Mouse (Mus musculus) heart, adult 11 months (tissue): ENCODE data around the gene Hoxa13.

ENCODE experiments used
- DNase-seq: peaks from one replicate; pipeline ENCODE4 v3.0.0; 2022

Gene Hoxa13

GRCm38 (mm10) chr6:52249415-52249738 is 11.3 kb downstream of the Hoxa13 start:
- DNase-seq, result no peak

- DNase-seq, result peak; percentile 64
Measured at GRCm38 (mm10) chr6:52248638-52249414, 11.9 kb downstream of the Hoxa13 start.

- DNase-seq, result peak; percentile 88
Measured at GRCm38 (mm10) chr6:52247766-52248637, 12.7 kb downstream of the Hoxa13 start.

- peak; percentile 14 for DNase-seq
Measured at GRCm38 (mm10) chr6:52246916-52247315, 13.8 kb downstream of the Hoxa13 start.

- peak; percentile 86 for DNase-seq
Measured at GRCm38 (mm10) chr6:52246403-52246803, 14.3 kb downstream of the Hoxa13 start.

GRCm38 (mm10) chr6:52245757-52246142 is 14.9 kb downstream of the Hoxa13 start, which contains the start of gene Hoxa11:
Gene Hoxa11 (minus strand): TSS chr6:52245810.
- DNase-seq, result no peak

- DNase-seq, result peak; percentile 87
Measured at GRCm38 (mm10) chr6:52245040-52245756, 15.5 kb downstream of the Hoxa13 start.

GRCm38 (mm10) chr6:52244471-52245039 is 16.1 kb downstream of the Hoxa13 start:
- peak; percentile 79 for DNase-seq

- peak; percentile 70 for DNase-seq
Measured at GRCm38 (mm10) chr6:52243681-52244121, 17.0 kb downstream of the Hoxa13 start.

DNA sequence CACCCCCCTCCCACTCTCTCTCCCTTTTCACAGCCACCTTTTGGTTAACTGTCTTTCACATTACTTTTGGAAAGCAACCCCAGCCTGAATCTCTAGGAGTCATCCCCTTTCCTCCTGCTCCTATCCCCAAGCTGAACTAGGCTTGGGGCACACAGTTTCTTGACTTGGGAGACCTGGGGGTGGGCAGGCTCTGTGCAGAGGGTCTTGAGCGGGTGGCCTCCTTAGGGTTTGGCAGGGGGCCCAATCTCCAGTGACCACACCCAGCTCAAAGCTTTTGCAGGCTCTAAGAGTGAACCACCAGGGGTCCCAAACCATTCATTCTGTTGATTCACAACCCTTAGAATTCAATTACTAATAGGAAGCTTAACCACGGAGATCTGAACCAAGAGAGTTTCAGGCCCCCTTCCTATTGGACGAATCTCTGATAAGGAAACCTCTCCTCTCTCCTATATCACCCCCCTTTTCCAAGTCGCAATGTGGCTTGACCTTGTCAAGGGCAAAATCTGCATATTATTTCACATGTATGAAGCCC is 17.8 kb downstream of the Hoxa13 start:
- peak; percentile 83 for DNase-seq

GRCm38 (mm10) chr6:52241001-52241621 is 19.6 kb downstream of the Hoxa13 start:
- DNase-seq, result peak; percentile 89

- DNase-seq, result peak; percentile 95
Measured at GRCm38 (mm10) chr6:52240389-52241000, 20.2 kb downstream of the Hoxa13 start, which contains the start of gene Hoxa10. Gene Hoxa10 (minus strand): TSS chr6:52240854.

- DNase-seq, result peak; percentile 69
Measured at GRCm38 (mm10) chr6:52239625-52240388, 20.9 kb downstream of the Hoxa13 start.

GRCm38 (mm10) chr6:52238976-52239375 is 21.7 kb downstream of the Hoxa13 start:
- DNase-seq, result peak; percentile 36

- DNase-seq, result peak; percentile 34
Measured at GRCm38 (mm10) chr6:52238155-52238545, 22.5 kb downstream of the Hoxa13 start.

GRCm38 (mm10) chr6:52237346-52238154 is 23.1 kb downstream of the Hoxa13 start:
- DNase-seq, result peak; percentile 80

DNA sequence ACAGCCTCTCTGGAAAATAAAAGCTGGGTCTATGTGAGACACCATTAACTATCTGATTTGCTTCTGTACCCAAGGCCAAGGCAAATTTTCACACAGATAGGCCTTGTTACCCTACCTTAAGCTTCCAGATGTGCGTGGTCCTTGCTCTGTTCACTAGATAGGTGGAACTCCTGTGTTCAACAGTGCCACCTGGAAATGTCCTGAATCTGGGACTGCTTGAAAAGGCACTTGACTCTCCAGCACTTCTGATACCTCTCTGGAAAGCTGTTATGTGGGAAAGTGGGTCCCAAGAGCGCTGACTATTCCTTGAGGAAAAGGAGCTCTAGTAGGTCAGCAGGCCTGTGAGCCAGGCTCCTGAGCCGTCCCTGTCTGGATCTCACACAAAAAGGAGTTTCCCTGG is 23.9 kb downstream of the Hoxa13 start:
- DNase-seq, result peak; percentile 76

DNA sequence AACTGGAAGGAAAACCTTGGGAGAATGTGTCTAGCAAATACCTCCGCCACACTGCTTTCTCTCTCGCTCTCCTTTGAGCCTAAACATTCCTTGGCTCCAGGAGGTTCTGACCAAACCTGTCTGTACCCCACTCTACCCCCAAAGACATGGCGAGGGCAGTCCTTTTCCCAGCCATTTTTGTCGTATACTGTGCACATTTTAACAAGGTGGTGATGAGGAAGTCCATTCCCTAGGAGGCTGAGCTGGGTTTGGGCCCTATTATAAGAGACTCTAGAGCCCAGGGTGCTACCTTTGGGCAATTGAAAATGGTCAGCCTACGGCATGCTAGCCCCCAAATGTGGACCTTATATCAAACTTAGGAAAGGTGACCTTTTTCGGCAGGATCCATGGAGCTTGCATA is 24.8 kb downstream of the Hoxa13 start:
- peak; percentile 83 for DNase-seq

DNA sequence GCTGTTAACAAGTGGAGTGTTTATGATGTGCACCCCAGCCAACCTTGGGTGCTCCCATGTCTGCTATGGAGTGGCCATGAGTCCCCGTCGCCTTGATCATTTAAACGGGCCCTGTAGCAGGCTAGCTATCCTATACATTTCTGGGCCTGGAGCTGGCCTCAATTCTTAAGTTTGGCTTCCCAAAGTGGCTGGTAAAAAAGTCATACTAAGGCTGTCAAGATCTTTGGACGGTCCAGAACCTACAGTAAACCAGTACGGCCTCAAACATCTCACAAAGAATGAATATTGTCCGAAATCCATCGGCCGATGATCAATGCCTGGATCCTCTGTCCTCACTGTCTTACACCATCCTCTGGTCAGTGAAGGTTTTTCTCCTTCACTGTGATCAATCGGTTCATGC is 25.4 kb downstream of the Hoxa13 start:
- DNase-seq, result peak; percentile 59
